9 mouse cellular contexts compared by ENCODE assay signal in the genomic region with DNA sequence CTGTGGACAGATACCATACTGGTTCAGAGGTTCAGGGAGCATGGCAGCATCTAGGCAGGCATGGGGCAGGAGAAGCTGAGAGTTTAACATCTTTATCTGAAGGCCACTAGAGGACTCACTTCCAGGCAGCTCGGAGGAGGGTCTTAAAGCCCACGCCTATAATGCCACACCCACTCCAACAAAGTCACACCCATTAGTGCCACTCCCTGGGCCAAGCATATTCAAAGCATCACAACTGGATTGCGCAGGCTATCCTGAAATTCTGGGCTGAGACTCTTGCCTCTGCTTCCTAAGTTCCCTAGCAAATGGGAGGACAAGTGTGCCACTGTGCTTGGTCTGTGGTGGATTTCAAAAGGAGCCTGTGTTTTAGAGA. TPM values are rescaled to one million over a fixed set of nuclear protein-coding genes. Genes with fewer than 3 reads are reported as not detected.
A peak's percentile ranks its signal among the peaks of the same experiment; 100 is the strongest.
DNase-seq lines count a peak whose midpoint lies in the region; ATAC-seq and TF ChIP-seq lines count a peak whose summit lies in the region.
"Had no signal": no experiment of that assay in that cellular context is flagged by ENCODE, and none has a peak within 500 bp of the region (broad histone marks: within the 10 kb centered on the region; RNA-seq: fewer than 3 reads in every experiment).

No protein-coding gene starts in this region.

- no peaks in the 10 kb centered on the region for H3K9me3 ChIP-seq in embryonic facial prominence, embryonic 14.5 days (ENCODE audit: control insufficient read depth, low read length)
- H3K9me3 ChIP-seq in hindbrain, embryonic 11.5 days (ENCODE audit: control insufficient read depth, low read length), result no peaks in the 10 kb centered on the region
- H3K9me3 ChIP-seq in stomach, postnatal 0 days (ENCODE audit: control insufficient read depth, low read length), result no peaks in the 10 kb centered on the region

- H3K4me3 ChIP-seq in embryonic facial prominence, embryonic 14.5 days (ENCODE audit: low read depth, low read length), result peak overlapping the region; percentile 28
- H3K4me3 ChIP-seq in hindbrain, embryonic 11.5 days (ENCODE audit: low read depth, low read length), result no peak overlapping the region
- H3K4me3 ChIP-seq in stomach, postnatal 0 days (ENCODE audit: low read depth, low read length), result no peak overlapping the region

- peak overlapping the region; percentile 58 for H3K4me2 ChIP-seq in embryonic facial prominence, embryonic 14.5 days (ENCODE audit: low read depth, low read length)
- H3K4me2 ChIP-seq in hindbrain, embryonic 11.5 days (replicated peaks; ENCODE audit: low read depth, low read length), result peak overlapping the region; percentile 14; the same call in 1 of the 2 replicates
- H3K4me2 ChIP-seq in stomach, postnatal 0 days (replicated peaks; ENCODE audit: low read depth), result peak overlapping the region; percentile 58

- no peaks in the 10 kb centered on the region for H3K27me3 ChIP-seq in embryonic facial prominence, embryonic 14.5 days (replicated peaks; ENCODE audit: control insufficient read depth, insufficient read depth, low read length)
- no peaks in the 10 kb centered on the region for H3K27me3 ChIP-seq in hindbrain, embryonic 11.5 days (ENCODE audit: control insufficient read depth, insufficient read depth, low read length)
- H3K27me3 ChIP-seq in stomach, postnatal 0 days (ENCODE audit: control insufficient read depth, insufficient read depth, low read length), result no peaks in the 10 kb centered on the region

- peak overlapping the region; percentile 92 for H3K27ac ChIP-seq in embryonic facial prominence, embryonic 14.5 days (replicated peaks; ENCODE audit: low read depth, low read length)
- H3K27ac ChIP-seq in hindbrain, embryonic 11.5 days (ENCODE audit: low read depth, low read length), result 0 out of 2 replicates have a peak overlapping the region, but pooled peaks have one; percentile 38
- peak overlapping the region; percentile 95 for H3K27ac ChIP-seq in stomach, postnatal 0 days (replicated peaks)

- peak; percentile 76 for ATAC-seq in embryonic facial prominence, embryonic 14.5 days (ENCODE audit: low read depth)
- ATAC-seq in hindbrain, embryonic 11.5 days (ENCODE audit: low FRiP score), result peak; percentile 65; the same call in 1 of the 2 replicates
- peak; percentile 71 for ATAC-seq in stomach, postnatal 0 days (ENCODE audit: low FRiP score, low TSS enrichment)

- peak; percentile 70 for TF ChIP-seq CTCF in stomach, postnatal 0 days (IDR thresholded peaks at IDR 0.05; ENCODE audit: low read depth)

- no peaks in the 10 kb centered on the region for H3K36me3 ChIP-seq in embryonic facial prominence, embryonic 14.5 days (ENCODE audit: control insufficient read depth, insufficient read depth, low read length)
- no peaks in the 10 kb centered on the region for H3K36me3 ChIP-seq in hindbrain, embryonic 11.5 days (ENCODE audit: control insufficient read depth, insufficient read depth, low read length)
- H3K36me3 ChIP-seq in stomach, postnatal 0 days (ENCODE audit: control insufficient read depth, insufficient read depth, low read length), result no peaks in the 10 kb centered on the region

- peak; percentile 57 for DNase-seq in layer of hippocampus, adult 9-11 months
- no peak for DNase-seq in layer of hippocampus, postnatal 14 days (ENCODE audit: low spot score in 2 of 2)
- DNase-seq in embryonic facial prominence, embryonic 14.5 days (ENCODE audit: low spot score), result peak; percentile 91
- DNase-seq in hindbrain, embryonic 11.5 days (ENCODE audit: low spot score), result peak; percentile 54
- DNase-seq in lung, postnatal 10 days, result peak; percentile 74
- peak; percentile 55 for DNase-seq in stomach, postnatal 0 days (ENCODE audit: low spot score)
- no peak for DNase-seq in T-cell, adult 2 months (ENCODE audit: low spot score)
- DNase-seq in cerebellum, postnatal 4 days (ENCODE audit: low spot score in 2 of 2), result no peak

- WGBS in embryonic facial prominence, embryonic 14.5 days, result 4% methylated on average over 3 of the region's 3 CpGs
- 6% methylated on average over 3 of the region's 3 CpGs for WGBS in hindbrain, embryonic 11.5 days
- WGBS in stomach, postnatal 0 days, result 4% methylated on average over 3 of the region's 3 CpGs

- no peak for TF ChIP-seq EP300 in stomach, postnatal 0 days (optimal IDR thresholded peaks at IDR 0.05)

- peaks cover 22% of the 10 kb centered on the region for H3K4me1 ChIP-seq in embryonic facial prominence, embryonic 14.5 days (ENCODE audit: control insufficient read depth, insufficient read depth, low read length)
- peaks cover 15% of the 10 kb centered on the region for H3K4me1 ChIP-seq in hindbrain, embryonic 11.5 days (replicated peaks; ENCODE audit: control insufficient read depth, insufficient read depth, low read length)
- H3K4me1 ChIP-seq in stomach, postnatal 0 days (replicated peaks; ENCODE audit: control insufficient read depth, insufficient read depth), result peaks cover 15% of the 10 kb centered on the region

- H3K9ac ChIP-seq in embryonic facial prominence, embryonic 14.5 days (ENCODE audit: low read depth, low read length), result peak overlapping the region; percentile 54
- no peak overlapping the region for H3K9ac ChIP-seq in hindbrain, embryonic 11.5 days (ENCODE audit: low read depth, low read length)
- H3K9ac ChIP-seq in stomach, postnatal 0 days (ENCODE audit: low read length), result peak overlapping the region; percentile 56; the same call in 1 of the 2 replicates

RNA-seq across cellular contexts. Expression of gene Acot7, which starts 7.2 kb away (rescaled TPM):
- total RNA-seq in layer of hippocampus, postnatal 14 days (2021), result 100 to 1,000 TPM; 352 to 388 TPM
- 70.1 and 71.8 TPM in 2 replicates for polyA plus RNA-seq in embryonic facial prominence, embryonic 14.5 days (2014; fragmentation: Nextera tagmentation; extraction: Ambion mirVana)
- 116 and 125 TPM in 2 replicates for polyA plus RNA-seq in hindbrain, embryonic 11.5 days (2014; fragmentation: Nextera tagmentation; extraction: Ambion mirVana)
- 51.7 and 55.0 TPM in 2 replicates for polyA plus RNA-seq in stomach, postnatal 0 days (2015; fragmentation: Nextera tagmentation; extraction: Ambion mirVana)

RNA-seq across cellular contexts. Expression of gene Hes2, which starts 26.5 kb away (rescaled TPM):
- total RNA-seq in layer of hippocampus, postnatal 14 days (2021), result not detected
- 0.25 and 0.43 TPM in 2 replicates for polyA plus RNA-seq in embryonic facial prominence, embryonic 14.5 days (2014; fragmentation: Nextera tagmentation; extraction: Ambion mirVana)
- 2.7 and 4.3 TPM in 2 replicates for polyA plus RNA-seq in hindbrain, embryonic 11.5 days (2014; fragmentation: Nextera tagmentation; extraction: Ambion mirVana)
- 0.52 and 0.87 TPM in 2 replicates for polyA plus RNA-seq in stomach, postnatal 0 days (2015; fragmentation: Nextera tagmentation; extraction: Ambion mirVana)
- polyA plus RNA-seq: cortical plate, adult 2 months had no signal

RNA-seq across cellular contexts. Expression of gene Espn, which starts 33.0 kb away (rescaled TPM):
- total RNA-seq in layer of hippocampus, postnatal 14 days (2021), result under 1 TPM; 0.57 to 0.94 TPM
- 4.2 and 4.4 TPM in 2 replicates for polyA plus RNA-seq in embryonic facial prominence, embryonic 14.5 days (2014; fragmentation: Nextera tagmentation; extraction: Ambion mirVana)
- polyA plus RNA-seq in hindbrain, embryonic 11.5 days (2014; fragmentation: Nextera tagmentation; extraction: Ambion mirVana), result 1.4 and 2.0 TPM in 2 replicates
- 13.8 and 14.4 TPM in 2 replicates for polyA plus RNA-seq in stomach, postnatal 0 days (2015; fragmentation: Nextera tagmentation; extraction: Ambion mirVana)

Comparison
In these comparisons a context has a peak if more than half of its experiments do, and no peak if none do; other contexts are left out.
1. DNase-seq: peak in layer of hippocampus, adult 9-11 months (single experiment), embryonic facial prominence, embryonic 14.5 days (single experiment), hindbrain, embryonic 11.5 days (single experiment), lung, postnatal 10 days (single experiment) and stomach, postnatal 0 days (single experiment); none in layer of hippocampus, postnatal 14 days (0 of 2), T-cell, adult 2 months (single experiment) and cerebellum, postnatal 4 days (0 of 2).
2. H3K27ac ChIP-seq: peak in every context shown above with its lines; median percentile 95 in stomach, postnatal 0 days; 92 in embryonic facial prominence, embryonic 14.5 days; 38 in hindbrain, embryonic 11.5 days.
3. Peak in every context shown above with its lines, with median percentiles within 50 percentile points of each other: ATAC-seq and H3K4me2 ChIP-seq.